Mouse (Mus musculus): ENCODE measurements at regions not wholly inside any gene's neighbourhood (a gene's known extent, or its start where the extent isn't known, plus 50 kb on each side); places are given as distances from the start of the nearest gene placed in this dataset.
A peak's percentile ranks its signal among the peaks of the same experiment; 100 is the strongest.

GRCm38 (mm10) chr8:10918403-10919035 lies 89.7 kb downstream of the Irs2 start:
- ATAC-seq (no peak), DNase-seq (ENCODE audit: low spot score) (no peak)
- 81% methylated on average over 5 of the region's 5 CpGs for WGBS
- Histone ChIP-seq H3K27me3 (ENCODE audit: insufficient read depth, low read length) (no peaks in the 10 kb centered on the region), H3K4me3 (ENCODE audit: low read length) (no peak overlapping the region), H3K36me3 (ENCODE audit: insufficient read depth, low read length) (no peaks in the 10 kb centered on the region), H3K9me3 (ENCODE audit: low read length) (no peaks in the 10 kb centered on the region), H3K4me2 (ENCODE audit: low read depth, low read length) (no peak overlapping the region), H3K4me1 (ENCODE audit: insufficient read depth, low read length) (peaks cover 9% of the 10 kb centered on the region; the same call in 1 of the 2 replicates), H3K27ac (no peak overlapping the region), H3K9ac (replicated peaks; ENCODE audit: low read length) (no peak overlapping the region)
- no peak for TF ChIP-seq CTCF (IDR thresholded peaks at IDR 0.05; ENCODE audit: low read depth)

GRCm38 (mm10) chr8:10914616-10915015 lies 93.6 kb downstream of the Irs2 start:
- no peak for DNase-seq (ENCODE audit: low spot score)
- Histone ChIP-seq H3K4me1 (ENCODE audit: insufficient read depth, low read length) (no peaks in the 10 kb centered on the region), H3K4me3 (ENCODE audit: low read length) (no peak overlapping the region), H3K9ac (replicated peaks; ENCODE audit: low read length) (no peak overlapping the region), H3K36me3 (ENCODE audit: insufficient read depth, low read length) (no peaks in the 10 kb centered on the region), H3K27ac (no peak overlapping the region), H3K27me3 (ENCODE audit: insufficient read depth, low read length) (no peaks in the 10 kb centered on the region), H3K9me3 (ENCODE audit: low read length) (no peaks in the 10 kb centered on the region), H3K4me2 (ENCODE audit: low read depth, low read length) (no peak overlapping the region)
- 92% methylated on average over 8 of the region's 8 CpGs for WGBS
- no peak for ATAC-seq
- no peak for TF ChIP-seq CTCF (IDR thresholded peaks at IDR 0.05; ENCODE audit: low read depth)

- peak; percentile 56 for ATAC-seq
- WGBS = 57% methylated on average over 2 of the region's 2 CpGs
Measured at GRCm38 (mm10) chr8:10912436-10912835, 95.8 kb downstream of the Irs2 start.

GRCm38 (mm10) chr8:10911371-10911770 lies 96.9 kb downstream of the Irs2 start:
- no peak overlapping the region for H3K4me2 ChIP-seq (ENCODE audit: low read depth, low read length)
- TF ChIP-seq CTCF (IDR thresholded peaks at IDR 0.05; ENCODE audit: low read depth) = no peak
- no peaks in the 10 kb centered on the region for H3K36me3 ChIP-seq (ENCODE audit: insufficient read depth, low read length)
- no peak overlapping the region for H3K4me3 ChIP-seq (ENCODE audit: low read length)
- DNase-seq (ENCODE audit: low spot score) (no peak), ATAC-seq (no peak)
- H3K27me3 ChIP-seq (ENCODE audit: insufficient read depth, low read length) = no peaks in the 10 kb centered on the region
- 78% methylated on average over 4 of the region's 4 CpGs for WGBS
- H3K9ac ChIP-seq (replicated peaks; ENCODE audit: low read length) = no peak overlapping the region
- no peaks in the 10 kb centered on the region for H3K9me3 ChIP-seq (ENCODE audit: low read length)
- no peak overlapping the region for H3K27ac ChIP-seq
- H3K4me1 ChIP-seq (ENCODE audit: insufficient read depth, low read length) = no peaks in the 10 kb centered on the region

More at GRCm38 (mm10) chr8:10912436-10912835, 95.8 kb downstream of the Irs2 start:
- no peak overlapping the region for H3K9ac ChIP-seq (replicated peaks; ENCODE audit: low read length)
- no peak overlapping the region for H3K27ac ChIP-seq
- no peak overlapping the region for H3K4me3 ChIP-seq (ENCODE audit: low read length)
- H3K27me3 ChIP-seq (ENCODE audit: insufficient read depth, low read length) = no peaks in the 10 kb centered on the region
- H3K9me3 ChIP-seq (ENCODE audit: low read length) = no peaks in the 10 kb centered on the region
- peak; percentile 51 for DNase-seq (ENCODE audit: low spot score)
- no peaks in the 10 kb centered on the region for H3K4me1 ChIP-seq (ENCODE audit: insufficient read depth, low read length)
- no peak for TF ChIP-seq CTCF (IDR thresholded peaks at IDR 0.05; ENCODE audit: low read depth)
- H3K36me3 ChIP-seq (ENCODE audit: insufficient read depth, low read length) = no peaks in the 10 kb centered on the region
- no peak overlapping the region for H3K4me2 ChIP-seq (ENCODE audit: low read depth, low read length)

GRCm38 (mm10) chr8:10910954-10911353 lies 97.3 kb downstream of the Irs2 start:
- Histone ChIP-seq H3K27ac (no peak overlapping the region), H3K27me3 (ENCODE audit: insufficient read depth, low read length) (no peaks in the 10 kb centered on the region), H3K4me2 (ENCODE audit: low read depth, low read length) (no peak overlapping the region), H3K9ac (replicated peaks; ENCODE audit: low read length) (no peak overlapping the region), H3K4me1 (ENCODE audit: insufficient read depth, low read length) (no peaks in the 10 kb centered on the region), H3K4me3 (ENCODE audit: low read length) (no peak overlapping the region), H3K36me3 (ENCODE audit: insufficient read depth, low read length) (no peaks in the 10 kb centered on the region), H3K9me3 (ENCODE audit: low read length) (no peaks in the 10 kb centered on the region)
- no peak for DNase-seq (ENCODE audit: low spot score)
- TF ChIP-seq CTCF (IDR thresholded peaks at IDR 0.05; ENCODE audit: low read depth) = no peak
- no peak for ATAC-seq
- WGBS = 79% methylated on average over 6 of the region's 6 CpGs

GRCm38 (mm10) chr8:10910244-10910872 lies 97.9 kb downstream of the Irs2 start:
- no peaks in the 10 kb centered on the region for H3K4me1 ChIP-seq (ENCODE audit: insufficient read depth, low read length)
- no peak overlapping the region for H3K4me3 ChIP-seq (ENCODE audit: low read length)
- ATAC-seq = no peak
- no peaks in the 10 kb centered on the region for H3K36me3 ChIP-seq (ENCODE audit: insufficient read depth, low read length)
- no peak overlapping the region for H3K27ac ChIP-seq
- no peaks in the 10 kb centered on the region for H3K9me3 ChIP-seq (ENCODE audit: low read length)
- H3K4me2 ChIP-seq (ENCODE audit: low read depth, low read length) = no peak overlapping the region
- no peak overlapping the region for H3K9ac ChIP-seq (replicated peaks; ENCODE audit: low read length)
- DNase-seq (ENCODE audit: low spot score) = no peak
- no peak for TF ChIP-seq CTCF (IDR thresholded peaks at IDR 0.05; ENCODE audit: low read depth)
- H3K27me3 ChIP-seq (ENCODE audit: insufficient read depth, low read length) = no peaks in the 10 kb centered on the region
- 47% methylated on average over 6 of the region's 6 CpGs for WGBS

- H3K4me3 ChIP-seq (ENCODE audit: low read length) = no peak overlapping the region
- ATAC-seq = no peak
- TF ChIP-seq CTCF (IDR thresholded peaks at IDR 0.05; ENCODE audit: low read depth) = no peak
Measured at GRCm38 (mm10) chr8:10909155-10909554, 99.1 kb downstream of the Irs2 start.

More at GRCm38 (mm10) chr8:10909155-10909554, 99.1 kb downstream of the Irs2 start:
- no peak overlapping the region for H3K9ac ChIP-seq (replicated peaks; ENCODE audit: low read length)
- no peaks in the 10 kb centered on the region for H3K9me3 ChIP-seq (ENCODE audit: low read length)
- no peaks in the 10 kb centered on the region for H3K27me3 ChIP-seq (ENCODE audit: insufficient read depth, low read length)
- no peak overlapping the region for H3K27ac ChIP-seq
- no peaks in the 10 kb centered on the region for H3K4me1 ChIP-seq (ENCODE audit: insufficient read depth, low read length)
- no peaks in the 10 kb centered on the region for H3K36me3 ChIP-seq (ENCODE audit: insufficient read depth, low read length)
- no peak overlapping the region for H3K4me2 ChIP-seq (ENCODE audit: low read depth, low read length)
- no peak for DNase-seq (ENCODE audit: low spot score)
- WGBS = 86% methylated on average over 6 of the region's 6 CpGs
